Mouse (Mus musculus) common myeloid progenitor, adult 5-6 weeks (primary cell): ENCODE measurements at regions not wholly inside any gene's neighbourhood (a gene's known extent, or its start where the extent isn't known, plus 50 kb on each side); places are given as distances from the start of the nearest gene placed in this dataset.

Source experiments
- ATAC-seq: replicated peaks from 2 replicates; pipeline ENCODE4 v1.8.0; 2016; ENCODE audit warnings: low read depth, mild to moderate bottlenecking, moderate TSS enrichment, inconsistent platforms; ENCODE audit not compliant: poor library complexity, severe bottlenecking

GRCm38 (mm10) chr5:73864138-73864761, 204.0 kb downstream of the Usp46 start:
- peak; percentile 71; the same call in 1 of the 2 replicates for ATAC-seq

DNA sequence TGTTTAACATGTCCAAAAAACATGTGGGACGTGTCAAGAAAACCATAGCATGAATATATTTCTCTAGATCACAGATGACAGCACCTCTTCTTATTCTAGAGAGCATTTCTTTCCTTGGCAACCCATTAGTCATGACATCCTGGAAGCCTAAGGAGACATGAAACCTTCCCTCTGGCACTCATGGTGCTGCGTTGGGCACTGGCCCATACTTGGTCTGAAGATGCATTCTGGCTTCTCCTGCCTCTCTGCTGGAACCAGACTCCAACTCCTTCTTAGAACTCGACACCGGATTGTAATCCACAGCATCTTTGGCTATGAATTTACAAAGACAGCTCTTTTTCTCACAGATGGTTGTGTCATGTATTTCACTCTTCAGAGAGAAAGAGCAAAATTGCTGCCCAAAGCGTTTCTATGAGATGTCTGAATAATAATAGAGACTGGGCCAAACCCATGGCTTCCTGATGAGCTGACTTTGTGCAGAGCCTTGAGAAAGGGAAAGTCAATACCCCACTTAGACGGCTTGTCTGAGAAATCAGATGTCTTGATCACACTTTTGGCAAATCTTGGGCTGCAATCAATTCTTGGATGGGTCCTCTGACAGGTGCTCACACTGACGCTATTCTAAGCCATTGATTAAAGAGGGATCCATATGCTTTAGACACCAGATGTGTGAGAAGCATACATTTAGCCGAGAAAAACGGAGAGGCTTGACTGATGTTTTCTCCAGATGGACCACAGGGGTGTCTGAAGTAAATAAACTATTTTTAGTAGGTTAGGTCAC, 195.4 kb downstream of the Usp46 start:
- no peak for ATAC-seq

GRCm38 (mm10) chr5:73874770-73875169, 193.5 kb downstream of the Usp46 start:
- ATAC-seq: no peak

DNA sequence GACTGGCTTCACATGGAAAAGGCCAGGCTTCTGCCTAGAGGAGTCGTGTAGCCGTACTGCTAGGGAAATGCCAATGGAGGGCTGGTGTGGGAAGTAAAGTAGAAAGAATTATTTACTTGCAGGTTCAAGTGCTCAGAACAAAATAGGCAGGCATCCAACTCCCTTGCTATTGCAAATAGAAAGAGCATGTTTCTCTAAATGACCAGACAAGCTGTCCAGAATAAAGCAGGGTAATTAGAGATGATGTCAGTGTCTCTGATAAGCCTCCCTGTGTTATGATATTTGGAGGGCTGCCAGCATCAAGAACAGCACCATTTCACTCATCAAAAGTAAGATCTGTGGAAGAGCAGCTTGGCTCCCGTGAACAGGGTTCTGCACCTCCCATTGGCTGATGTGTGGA, 192.4 kb downstream of the Usp46 start:
- no peak for ATAC-seq

GRCm38 (mm10) chr5:73880936-73881335, 187.3 kb downstream of the Usp46 start:
- no peak for ATAC-seq

DNA sequence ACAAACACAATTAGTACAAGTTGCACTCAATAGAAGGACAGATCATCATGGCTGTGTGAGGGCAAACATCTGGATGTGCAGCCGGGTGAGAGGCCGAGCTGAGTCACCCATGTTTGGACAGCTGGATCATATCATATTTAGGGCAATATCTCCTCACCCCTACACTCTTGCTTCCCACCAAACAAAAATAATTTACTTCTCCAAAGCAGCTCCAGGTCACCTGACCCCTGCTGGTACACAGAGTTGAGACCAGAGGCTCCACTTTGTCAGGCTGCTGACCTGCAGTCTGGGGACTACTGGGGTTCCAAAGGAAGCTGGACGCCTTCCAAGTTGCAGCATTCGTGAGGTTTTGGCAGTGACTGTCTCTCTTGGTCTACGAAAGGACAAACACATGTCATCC, 186.3 kb downstream of the Usp46 start:
- ATAC-seq: no peak

GRCm38 (mm10) chr5:73884998-73885397, 183.2 kb downstream of the Usp46 start:
- no peak for ATAC-seq

GRCm38 (mm10) chr5:73885691-73886090, 182.5 kb downstream of the Usp46 start:
- ATAC-seq: no peak

DNA sequence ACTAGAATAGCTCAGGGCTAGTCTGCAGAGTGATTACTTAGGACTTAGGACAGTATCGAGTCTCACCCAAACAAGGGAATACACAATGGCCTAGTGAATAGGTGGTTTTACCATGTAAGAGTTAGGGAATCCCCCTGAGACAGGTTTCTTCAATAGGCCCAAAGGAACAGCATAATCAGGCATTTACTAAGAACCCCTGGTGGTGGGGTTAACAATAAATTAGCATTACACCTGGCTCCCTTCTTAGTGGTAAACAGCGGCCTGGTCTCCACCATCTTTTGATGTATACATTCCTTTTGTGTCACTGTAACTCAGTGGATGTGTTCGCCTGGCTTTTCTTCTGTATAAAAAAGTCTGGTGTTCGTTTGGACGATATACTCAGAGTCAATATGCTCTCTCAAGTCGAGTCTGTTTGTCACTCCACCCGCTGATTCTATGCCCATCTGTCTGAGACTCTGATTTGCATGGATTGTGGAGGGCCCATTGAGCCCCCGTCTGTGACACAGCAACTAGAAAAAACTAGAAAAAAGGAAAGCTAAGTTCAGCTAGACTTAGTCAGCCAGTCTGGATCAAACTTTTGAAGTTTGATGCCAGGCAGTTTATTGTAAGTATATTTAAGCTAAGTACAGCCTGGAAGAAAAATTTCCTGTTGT, 180.8 kb downstream of the Usp46 start:
- ATAC-seq: no peak

DNA sequence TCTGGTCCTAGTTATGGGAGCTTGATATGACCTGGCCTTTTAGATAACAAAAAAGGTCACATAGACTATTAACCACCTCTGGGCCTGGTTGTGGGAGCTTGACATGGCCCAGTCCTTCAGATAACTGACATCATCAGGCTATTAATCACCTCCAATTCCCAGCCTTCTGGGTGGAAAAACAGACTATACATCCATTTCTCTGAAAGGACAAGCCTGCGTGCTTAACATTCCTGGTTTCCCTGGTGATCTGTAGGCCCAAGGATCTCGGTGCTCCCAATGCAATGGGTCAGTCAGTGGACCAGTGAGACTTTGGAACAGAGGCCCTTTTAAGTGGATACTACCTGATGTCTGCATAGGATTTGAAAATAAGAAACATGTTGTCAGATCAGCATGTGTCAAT, 179.8 kb downstream of the Usp46 start:
- ATAC-seq: no peak

GRCm38 (mm10) chr5:73889342-73889741, 178.9 kb downstream of the Usp46 start:
- ATAC-seq: no peak

GRCm38 (mm10) chr5:73890942-73891341, 177.3 kb downstream of the Usp46 start:
- ATAC-seq: no peak

- no peak for ATAC-seq
Measured at GRCm38 (mm10) chr5:73891606-73892005, 176.6 kb downstream of the Usp46 start.

GRCm38 (mm10) chr5:73892440-73893225, 175.6 kb downstream of the Usp46 start:
- no peak for ATAC-seq

DNA sequence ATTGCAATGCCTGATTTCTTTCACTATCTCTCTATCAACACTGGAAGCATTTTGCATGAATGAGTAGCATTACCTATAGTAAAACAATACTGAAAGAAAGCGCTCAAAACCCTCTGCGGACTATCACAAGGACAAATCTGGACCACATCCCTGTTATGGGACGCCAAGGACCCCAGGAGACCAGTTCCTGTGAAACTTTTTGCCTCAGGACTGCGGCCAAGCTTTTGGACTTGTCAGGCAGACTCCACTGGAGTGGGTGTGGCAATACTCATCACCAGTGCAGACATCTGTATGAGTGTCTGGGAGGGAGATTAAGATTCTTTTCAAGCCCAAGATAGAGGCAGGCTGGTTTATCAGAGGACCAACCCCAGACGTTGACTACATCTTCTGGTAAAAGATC, 173.0 kb downstream of the Usp46 start:
- no peak for ATAC-seq

- no peak for ATAC-seq
Measured at GRCm38 (mm10) chr5:73896785-73897184, 171.4 kb downstream of the Usp46 start.

GRCm38 (mm10) chr5:73901651-73902050, 166.6 kb downstream of the Usp46 start:
- ATAC-seq: no peak

DNA sequence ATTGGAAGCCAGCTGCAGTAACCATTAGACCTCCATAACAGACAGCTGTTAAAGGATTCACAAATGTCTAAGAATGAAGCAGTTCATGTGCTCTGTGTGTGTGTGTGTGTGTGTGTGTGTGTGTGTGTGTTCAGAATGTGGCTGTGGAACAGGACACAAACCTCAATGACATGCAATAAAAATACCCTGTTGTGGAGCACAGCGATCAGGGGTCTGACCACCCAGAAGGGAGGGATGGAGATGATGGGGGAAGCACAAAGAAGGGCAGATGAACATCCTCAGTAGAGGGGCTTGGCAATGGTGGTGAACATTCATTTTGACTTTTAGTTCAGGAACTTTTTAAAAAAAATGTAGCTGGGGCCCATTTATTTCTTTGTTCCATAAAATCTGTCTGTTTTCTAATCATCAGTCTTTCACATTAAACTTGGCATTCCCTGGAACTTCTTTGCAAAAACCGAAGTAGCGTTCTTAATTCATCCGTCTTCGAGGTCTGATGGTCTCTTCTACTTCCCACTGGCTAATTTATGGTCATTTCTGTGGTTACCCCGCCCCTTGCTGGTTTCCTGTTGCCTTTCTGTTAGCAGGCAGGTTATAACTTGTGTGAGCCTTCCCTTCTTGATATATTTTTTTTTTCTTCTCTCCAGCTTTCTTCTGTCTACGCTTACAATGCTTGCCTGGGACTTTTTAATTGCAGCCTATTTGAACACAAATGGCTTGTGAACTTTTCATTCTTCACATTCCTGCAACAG, 165.6 kb downstream of the Usp46 start:
- peak; percentile 47; the same call in 1 of the 2 replicates for ATAC-seq

DNA sequence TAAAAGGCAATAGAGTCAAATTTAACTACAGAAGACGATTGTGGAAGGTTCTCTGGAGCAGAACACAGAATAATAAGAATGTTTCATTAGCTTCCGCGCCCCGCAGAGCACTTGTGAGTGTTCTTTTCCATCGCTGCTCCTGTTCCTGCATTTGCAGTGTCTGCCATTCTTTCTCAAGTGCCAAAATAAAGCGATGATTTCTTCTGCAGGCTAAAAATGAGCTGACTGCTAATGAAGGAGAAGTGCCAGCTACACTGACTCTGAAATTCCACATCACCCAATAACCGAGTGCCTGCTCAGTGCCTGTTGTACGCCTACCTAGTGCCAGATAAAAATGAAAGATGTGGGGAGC, 165.0 kb downstream of the Usp46 start:
- ATAC-seq: no peak
